Mouse (Mus musculus) cerebellum, postnatal 14 days (tissue): ENCODE measurements around the gene Rplp0.
"Not testable (repeated sequence)": the region's sequence is repeated elsewhere in the genome, so short reads cannot be mapped to it uniquely, and the experiment has no call there.

Source experiments
- DNase-seq, 2 experiments: peaks; one replicate each; pipeline ENCODE4 v3.0.0; 2021; ENCODE audit warnings: mixed read lengths in 2 of 2

Gene Rplp0

DNA sequence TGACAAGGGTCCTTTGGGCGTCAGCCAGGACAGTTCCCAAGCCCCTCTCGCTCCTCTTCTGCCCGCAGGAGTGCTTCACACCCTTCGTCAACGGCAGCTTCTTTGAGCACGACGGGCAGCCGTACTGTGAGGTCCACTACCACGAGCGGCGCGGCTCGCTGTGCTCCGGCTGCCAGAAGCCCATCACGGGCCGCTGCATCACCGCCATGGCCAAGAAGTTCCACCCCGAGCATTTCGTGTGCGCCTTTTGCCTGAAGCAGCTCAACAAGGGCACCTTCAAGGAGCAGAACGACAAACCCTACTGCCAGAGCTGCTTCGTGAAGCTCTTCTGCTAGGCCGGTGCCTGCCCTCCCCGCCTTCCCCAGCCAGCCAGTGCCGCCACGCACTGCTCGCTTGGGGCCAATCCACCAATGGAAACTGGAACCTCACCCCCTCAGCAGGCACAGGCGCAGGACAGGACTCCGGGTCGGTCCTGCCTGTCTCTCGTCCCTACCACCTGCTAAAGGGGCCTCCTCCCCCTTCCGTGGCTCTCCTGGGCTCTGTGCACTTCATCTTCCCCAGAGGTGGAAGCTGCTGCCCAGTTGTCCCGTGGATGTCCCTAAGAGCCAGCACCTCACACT is 5.4 kb upstream of the Rplp0 start:
- no peak for DNase-seq

DNA sequence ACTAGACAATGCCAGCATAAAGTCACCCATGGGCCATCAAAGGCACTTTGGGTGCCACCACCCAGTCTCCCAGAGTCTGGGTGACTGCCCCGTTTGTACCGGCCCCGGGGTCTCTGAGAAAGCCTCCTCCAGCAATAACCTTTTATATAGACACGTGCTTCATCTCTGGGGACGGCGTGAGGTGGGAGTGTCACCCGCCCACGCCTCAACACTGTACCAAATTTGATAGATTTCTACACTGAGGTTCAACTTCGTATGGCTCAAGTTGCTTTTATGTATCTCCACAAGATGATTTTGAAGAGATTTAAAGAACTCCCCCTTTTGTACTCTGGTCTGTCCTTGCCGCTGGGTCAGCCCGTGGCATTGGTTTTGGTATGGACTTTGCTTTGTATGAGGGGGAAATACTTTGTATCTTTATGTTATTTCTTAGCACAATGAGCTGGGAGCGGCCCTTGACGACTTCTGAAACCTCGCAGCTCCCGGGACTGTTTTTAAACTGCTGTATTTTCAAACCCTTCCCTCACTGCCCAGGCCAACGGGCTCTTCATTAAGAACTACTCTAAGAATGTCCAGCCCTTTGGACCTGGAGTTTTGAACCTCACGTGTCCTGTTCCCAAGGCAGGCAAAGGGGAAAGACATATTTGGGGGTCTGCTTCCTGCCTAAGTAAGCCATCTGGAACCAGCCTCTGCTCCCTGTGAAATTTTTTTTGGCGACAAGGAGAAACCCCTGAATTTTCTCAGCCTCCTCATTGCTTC is 4.6 kb upstream of the Rplp0 start:
- DNase-seq, result no peak

GRCm38 (mm10) chr5:115556217-115556616 is 3.0 kb upstream of the Rplp0 start:
- DNase-seq, result peak; percentile 88 to 89

- no peak for DNase-seq
These were observed 979 bp upstream of the Rplp0 start for GRCm38 (mm10) chr5:115558182-115558794.

- no peak for DNase-seq
These were observed 1.2 kb downstream of the Rplp0 start for GRCm38 (mm10) chr5:115560336-115560905.

GRCm38 (mm10) chr5:115563771-115564585 is 4.7 kb downstream of the Rplp0 start:
- no peak for DNase-seq

DNA sequence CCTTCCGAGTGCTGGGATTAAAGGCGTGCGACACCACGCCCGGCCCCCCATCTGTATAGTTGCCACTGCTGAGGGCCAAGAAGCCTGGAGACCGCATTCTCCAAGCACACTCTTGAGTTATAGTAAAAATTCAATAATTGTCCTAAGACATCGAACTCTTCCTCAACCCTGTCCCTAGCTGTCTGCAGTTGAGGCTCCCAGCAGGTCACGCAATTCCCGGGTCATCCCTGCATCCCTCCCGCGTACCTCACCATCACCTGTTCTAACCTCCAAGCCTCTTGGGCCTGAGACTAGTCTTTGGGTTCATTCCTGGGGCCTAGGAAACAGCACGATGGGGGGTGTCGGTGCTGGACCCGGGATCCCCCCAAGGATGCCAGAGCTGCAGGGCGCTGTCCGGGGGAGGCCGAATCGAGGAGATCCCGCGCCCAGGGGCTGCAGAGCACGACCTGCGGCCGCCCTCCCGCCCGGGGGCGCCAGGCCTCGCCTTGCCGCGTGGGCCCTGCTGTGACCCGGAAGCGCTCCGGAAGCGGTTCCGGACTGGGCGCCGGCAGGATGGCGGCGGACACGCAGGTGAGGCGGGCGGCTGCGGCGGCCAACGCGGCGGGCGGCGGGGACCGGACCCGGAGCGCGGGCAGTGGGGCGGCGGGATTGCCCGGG is 5.6 kb downstream of the Rplp0 start, which contains the start of gene Gcn1l1:
TSS of gene Gcn1l1 (plus strand) at position 518 of the 657 bp plus-strand sequence.
- peak; percentile 82 to 87 for DNase-seq

GRCm38 (mm10) chr5:115565403-115565802 is 6.1 kb downstream of the Rplp0 start:
- no peak for DNase-seq

- DNase-seq, result no peak
These were observed 9.4 kb downstream of the Rplp0 start for GRCm38 (mm10) chr5:115568681-115569080.

- DNase-seq, result no peak
These were observed 10.0 kb downstream of the Rplp0 start for GRCm38 (mm10) chr5:115569308-115569707.

DNA sequence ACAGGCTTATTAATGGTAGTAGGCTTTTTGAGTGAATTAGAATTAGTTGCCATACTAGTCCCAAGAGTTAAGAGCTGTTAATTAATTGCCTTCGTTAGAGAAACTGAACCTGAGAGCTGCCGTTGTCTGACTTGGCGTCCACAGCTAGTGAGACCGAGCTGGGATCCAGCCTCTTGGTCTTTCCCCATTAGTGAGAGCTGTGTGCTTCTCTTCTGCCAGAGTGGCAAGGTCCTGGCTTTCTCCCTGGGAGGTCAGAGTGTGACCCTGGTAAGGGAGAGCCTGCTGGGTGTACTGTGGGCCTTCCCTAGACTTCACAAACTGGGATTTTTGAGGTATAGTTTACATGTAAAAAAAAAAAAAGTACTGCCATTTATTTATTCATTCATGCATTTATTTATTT is 10.5 kb downstream of the Rplp0 start:
- DNase-seq, result no peak

DNA sequence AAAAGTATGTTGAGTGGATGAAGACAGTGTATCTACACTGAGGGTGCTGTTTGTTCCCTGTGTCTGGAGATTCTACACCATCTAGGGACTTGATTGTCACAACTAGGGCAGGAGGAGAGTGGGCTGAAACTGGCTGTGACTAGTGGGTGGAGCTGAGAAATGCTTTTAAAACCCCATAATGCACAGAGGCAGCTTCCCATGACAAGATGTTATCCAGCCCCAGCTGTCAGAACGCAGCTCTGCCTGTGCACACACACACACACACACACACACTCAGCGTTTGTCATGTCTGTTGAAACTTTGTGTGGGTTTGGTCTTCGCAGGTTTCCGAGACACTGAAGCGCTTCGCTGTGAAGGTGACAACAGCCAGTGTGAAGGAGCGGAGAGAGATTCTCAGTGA is 11.8 kb downstream of the Rplp0 start:
- DNase-seq, result no peak

- DNase-seq, result peak in 1 of 2 experiments; percentile 50
These were observed 13.6 kb downstream of the Rplp0 start for GRCm38 (mm10) chr5:115572679-115573535.

- peak; percentile 46 to 49 for DNase-seq
These were observed 15.7 kb downstream of the Rplp0 start for GRCm38 (mm10) chr5:115574992-115575391.

- DNase-seq, result not testable (repeated sequence)
These were observed 18.4 kb downstream of the Rplp0 start for GRCm38 (mm10) chr5:115577686-115578085.

DNA sequence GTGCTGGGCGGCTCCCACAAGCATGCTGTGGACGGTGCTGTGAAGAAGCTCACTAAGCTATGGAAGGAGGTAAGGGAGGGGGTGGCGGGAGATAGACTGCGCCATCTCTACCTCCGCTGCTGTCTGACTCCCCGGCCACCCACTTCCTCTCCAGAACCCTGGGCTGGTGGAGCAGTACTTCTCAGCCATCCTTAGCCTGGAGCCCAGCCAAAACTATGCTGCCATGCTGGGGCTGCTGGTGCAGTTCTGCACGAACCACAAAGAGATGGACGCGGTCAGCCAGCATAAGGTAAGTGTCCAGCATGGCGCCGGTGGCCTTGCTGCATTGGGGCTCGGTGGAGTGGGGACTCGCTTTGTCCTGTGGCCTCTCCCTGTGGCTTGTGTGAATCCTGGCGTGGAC is 19.7 kb downstream of the Rplp0 start:
- DNase-seq, result peak; percentile 50 to 62

DNA sequence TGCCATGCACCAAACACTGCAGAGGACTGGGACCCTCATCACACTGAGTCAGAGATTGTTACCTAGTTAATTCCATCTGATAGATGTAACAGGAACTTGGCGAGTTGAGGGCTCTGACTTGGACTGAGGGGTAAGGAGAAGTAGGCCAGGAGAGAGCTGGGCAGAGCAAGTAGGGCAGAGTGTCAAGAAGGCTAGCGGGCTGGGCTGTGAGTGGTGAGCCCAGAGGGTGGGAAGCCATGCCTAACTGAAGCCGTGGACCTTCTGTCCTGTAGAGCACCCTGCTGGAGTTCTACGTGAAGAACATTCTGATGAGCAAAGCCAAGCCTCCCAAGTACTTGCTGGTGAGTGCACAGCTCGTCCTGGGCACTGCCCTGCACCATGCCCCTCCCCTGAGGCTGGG is 20.1 kb downstream of the Rplp0 start:
- DNase-seq, result peak in 1 of 2 experiments; percentile 33

- DNase-seq, result no peak
These were observed 21.1 kb downstream of the Rplp0 start for GRCm38 (mm10) chr5:115580229-115581001.

DNA sequence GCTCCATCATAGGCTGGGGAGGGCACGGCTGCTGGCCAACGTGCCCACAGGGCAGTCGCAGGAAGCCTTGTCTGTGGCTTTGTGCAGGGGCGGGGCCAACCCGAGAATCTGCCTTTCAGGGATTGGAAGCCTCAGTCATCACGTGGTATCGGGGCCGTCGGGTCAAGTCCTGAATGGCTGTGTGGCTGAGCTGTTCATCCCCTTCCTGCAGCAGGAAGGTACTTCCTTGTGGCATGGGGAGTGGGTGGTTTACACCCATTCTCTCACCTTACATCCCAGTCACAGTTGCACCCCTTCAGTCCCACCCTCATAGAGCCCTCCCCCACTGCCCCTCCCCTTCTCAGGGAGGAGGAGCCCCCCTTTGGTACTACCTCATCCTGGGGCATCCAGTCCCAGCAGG is 22.4 kb downstream of the Rplp0 start:
- DNase-seq, result no peak

- DNase-seq, result no peak
These were observed 26.3 kb downstream of the Rplp0 start for GRCm38 (mm10) chr5:115585616-115586015.
